Mouse (Mus musculus) hindbrain, embryonic 10.5 days (tissue): ENCODE results near the gene Ccdc57. TPM values are rescaled to one million over a fixed set of nuclear protein-coding genes. Genes with fewer than 3 reads are reported as not detected.
A peak's percentile ranks its signal among the peaks of the same experiment; 100 is the strongest.
"Not testable (repeated sequence)": the region's sequence is repeated elsewhere in the genome, so short reads cannot be mapped to it uniquely, and the experiment has no call there.

Experiments
- DNase-seq: peaks from one replicate; pipeline ENCODE4 v3.0.0-alpha.2; 2017; ENCODE audit warnings: low spot score
- H3K27ac ChIP-seq: fragments of 300-500 bp; sonication (generic); 2 replicates; pipeline ENCODE4 v1.5.1; 2016; ENCODE audit warnings: mild to moderate bottlenecking, moderate library complexity
- H3K27me3 ChIP-seq: fragments of 300-500 bp; sonication (generic); 2 replicates; pipeline ENCODE4 v1.6.1; 2016; ENCODE audit warnings: mild to moderate bottlenecking; ENCODE audit not compliant: poor library complexity, insufficient read depth, severe bottlenecking
- H3K36me3 ChIP-seq: fragments of 300-500 bp; sonication (generic); 2 replicates; pipeline ENCODE4 v1.6.1; 2016; ENCODE audit warnings: mild to moderate bottlenecking, moderate library complexity
- H3K4me1 ChIP-seq: fragments of 300-500 bp; sonication (generic); replicated peaks from 2 replicates; pipeline ENCODE4 v1.6.1; 2016; ENCODE audit warnings: mild to moderate bottlenecking
- H3K4me3 ChIP-seq: fragments of 300-500 bp; sonication (generic); 2 replicates; pipeline ENCODE4 v1.5.1; 2016; ENCODE audit warnings: mild to moderate bottlenecking, moderate library complexity
- H3K9me3 ChIP-seq: fragments of 300-500 bp; sonication (generic); 2 replicates; pipeline ENCODE4 v1.6.1; 2016; ENCODE audit warnings: mild to moderate bottlenecking, moderate library complexity
- WGBS: fragments of 180-500 bp; shearing (Covaris S2); methylation state at CpG from one replicate; pipeline ENCODE4 v1.1.7; 2016; 5-methylcytosine and 5-hydroxymethylcytosine counted together
- polyA plus RNA-seq: library from polyadenylated mRNA; unstranded; fragments of >200 nt; fragmentation: Nextera tagmentation; extraction: Ambion mirVana; gene quantifications from 2 replicates; pipeline ENCODE4 v1.2.1, GENCODE M21; 2016

Ccdc57 gene
- polyA plus RNA-seq, 1 experiment from 2014 or later, result 6.4 TPM

- H3K4me1 ChIP-seq, result peaks cover 30% of the 10 kb centered on the region
- no peak for DNase-seq
Observed at GRCm38 (mm10) chr11:120792652-120793051, 140.0 kb downstream of the Ccdc57 start.

GRCm38 (mm10) chr11:120789810-120790209, 142.9 kb downstream of the Ccdc57 start:
- peaks cover 92% of the 10 kb centered on the region for H3K36me3 ChIP-seq

More at GRCm38 (mm10) chr11:120792652-120793051, 140.0 kb downstream of the Ccdc57 start:
- Histone ChIP-seq H3K9me3 (no peaks in the 10 kb centered on the region), H3K27me3 (no peaks in the 10 kb centered on the region), H3K4me3 (no peak overlapping the region), H3K36me3 (peaks cover 74% of the 10 kb centered on the region), H3K27ac (no peak overlapping the region)
- WGBS, result 96% methylated on average over 9 of the region's 9 CpGs

GRCm38 (mm10) chr11:120789355-120789754, 143.3 kb downstream of the Ccdc57 start:
- Histone ChIP-seq H3K4me1 (peaks cover 22% of the 10 kb centered on the region), H3K4me3 (no peak overlapping the region), H3K9me3 (no peaks in the 10 kb centered on the region), H3K36me3 (peaks cover 87% of the 10 kb centered on the region), H3K27me3 (no peaks in the 10 kb centered on the region), H3K27ac (no peak overlapping the region)
- no peak for DNase-seq
- 85% methylated on average over 4 of the region's 4 CpGs for WGBS

More at GRCm38 (mm10) chr11:120789810-120790209, 142.9 kb downstream of the Ccdc57 start:
- no peak for DNase-seq
- Histone ChIP-seq H3K9me3 (no peaks in the 10 kb centered on the region), H3K27me3 (no peaks in the 10 kb centered on the region), H3K4me3 (no peak overlapping the region), H3K4me1 (peaks cover 23% of the 10 kb centered on the region), H3K27ac (no peak overlapping the region)
- WGBS, result 90% methylated on average over 3 of the region's 3 CpGs

GRCm38 (mm10) chr11:120788460-120788859, 144.2 kb downstream of the Ccdc57 start:
- H3K4me1 ChIP-seq, result peaks cover 23% of the 10 kb centered on the region
- not testable (repeated sequence) for H3K4me3 ChIP-seq, H3K27ac ChIP-seq, DNase-seq, H3K9me3 ChIP-seq, H3K27me3 ChIP-seq
- WGBS, result 91% methylated on average over 10 of the region's 10 CpGs
- peaks cover 79% of the 10 kb centered on the region for H3K36me3 ChIP-seq

GRCm38 (mm10) chr11:120785145-120785544, 147.5 kb downstream of the Ccdc57 start:
- H3K9me3 ChIP-seq, result no peaks in the 10 kb centered on the region
- H3K4me3 ChIP-seq, result peak overlapping the region; percentile 99
- WGBS, result 42% methylated on average over 9 of the region's 9 CpGs
- no peak for DNase-seq
- H3K27me3 ChIP-seq, result peaks cover 12% of the 10 kb centered on the region
- H3K36me3 ChIP-seq, result peaks cover 66% of the 10 kb centered on the region
- peaks cover 32% of the 10 kb centered on the region for H3K4me1 ChIP-seq
- peak overlapping the region; percentile 89 for H3K27ac ChIP-seq

GRCm38 (mm10) chr11:120784064-120784791, 148.4 kb downstream of the Ccdc57 start, which contains the start of the genes Rfng and Gps1:
Rfng (minus strand) TSS chr11:120784207.
Gps1 (plus strand) TSS chr11:120784272.
- peaks cover 32% of the 10 kb centered on the region for H3K4me1 ChIP-seq
- DNase-seq, result peak; percentile 84
- WGBS, result under 1% methylated on average over 106 of the region's 107 CpGs
- H3K36me3 ChIP-seq, result peaks cover 58% of the 10 kb centered on the region
- H3K27me3 ChIP-seq, result peaks cover 12% of the 10 kb centered on the region
- no peaks in the 10 kb centered on the region for H3K9me3 ChIP-seq
- H3K27ac ChIP-seq, result peak within 1 kb of the TSS; percentile 89
- H3K4me3 ChIP-seq, result peak within 1 kb of the TSS; percentile 99

- DNase-seq, result no peak
- Histone ChIP-seq H3K4me3 (peak overlapping the region; percentile 99), H3K27ac (peak overlapping the region; percentile 89), H3K27me3 (peaks cover 12% of the 10 kb centered on the region), H3K36me3 (peaks cover 55% of the 10 kb centered on the region), H3K4me1 (peaks cover 32% of the 10 kb centered on the region), H3K9me3 (no peaks in the 10 kb centered on the region)
- WGBS, result 3% methylated on average over 42 of the region's 42 CpGs
Observed at GRCm38 (mm10) chr11:120783426-120784063, 149.1 kb downstream of the Ccdc57 start.

GRCm38 (mm10) chr11:120781361-120781760, 151.3 kb downstream of the Ccdc57 start:
- Histone ChIP-seq H3K4me1 (peaks cover 44% of the 10 kb centered on the region), H3K27me3 (peaks cover 12% of the 10 kb centered on the region), H3K36me3 (peaks cover 33% of the 10 kb centered on the region)
- H3K4me3 ChIP-seq, DNase-seq, H3K9me3 ChIP-seq, H3K27ac ChIP-seq: not testable (repeated sequence)
- WGBS, result 94% methylated on average over 6 of the region's 6 CpGs

GRCm38 (mm10) chr11:120779876-120780275, 152.8 kb downstream of the Ccdc57 start:
- Histone ChIP-seq H3K4me1 (peaks cover 41% of the 10 kb centered on the region), H3K36me3 (peaks cover 24% of the 10 kb centered on the region), H3K27me3 (peaks cover 12% of the 10 kb centered on the region), H3K4me3 (no peak overlapping the region), H3K9me3 (no peaks in the 10 kb centered on the region), H3K27ac (no peak overlapping the region)
- DNase-seq, result no peak
- 79% methylated on average over 1 of the region's 1 CpGs for WGBS

- 33% methylated on average over 6 of the region's 6 CpGs for WGBS
- H3K9me3 ChIP-seq, result no peaks in the 10 kb centered on the region
- H3K27ac ChIP-seq, result no peak overlapping the region; the same call in 1 of the 2 replicates
- H3K4me1 ChIP-seq, result peaks cover 21% of the 10 kb centered on the region
- peaks cover 20% of the 10 kb centered on the region for H3K36me3 ChIP-seq
- peaks cover 2% of the 10 kb centered on the region; the same call in 1 of the 2 replicates for H3K27me3 ChIP-seq
- no peak for DNase-seq
- H3K4me3 ChIP-seq, result no peak overlapping the region
Observed at GRCm38 (mm10) chr11:120777123-120777522, 155.5 kb downstream of the Ccdc57 start.

Other genes with a start within 250 kb of the Ccdc57 start
- gene Cenpx, start 219.1 kb downstream of the Ccdc57 start, polyA plus RNA-seq, result 129 and 137 TPM in 2 replicates
- gene Lrrc45, start 218.9 kb downstream of the Ccdc57 start, polyA plus RNA-seq, result 55.8 and 57.7 TPM in 2 replicates
- gene Rac3, start 211.4 kb downstream of the Ccdc57 start, polyA plus RNA-seq, result 31.0 and 58.2 TPM in 2 replicates
- 17.9 and 19.8 TPM in 2 replicates for gene Dcxr, start 205.6 kb downstream of the Ccdc57 start, polyA plus RNA-seq
- 1.6 and 2.1 TPM in 2 replicates for gene Cbr2, start 200.8 kb downstream of the Ccdc57 start, polyA plus RNA-seq
- gene Hmga1b, start 170.1 kb downstream of the Ccdc57 start, polyA plus RNA-seq, result 8.9 and 12.2 TPM in 2 replicates
- 46.4 and 63.7 TPM in 2 replicates for gene Rfng, start 148.7 kb downstream of the Ccdc57 start, polyA plus RNA-seq
- gene Gps1, start 148.6 kb downstream of the Ccdc57 start, polyA plus RNA-seq, result 276 and 285 TPM in 2 replicates
- 95.4 and 97.1 TPM in 2 replicates for gene Dus1l, start 136.5 kb downstream of the Ccdc57 start, polyA plus RNA-seq
- gene Fasn, start 108.3 kb downstream of the Ccdc57 start, polyA plus RNA-seq, result 131 TPM in 2 replicates
- gene Slc16a3, start 15.6 kb upstream of the Ccdc57 start, polyA plus RNA-seq, result 111 and 204 TPM in 2 replicates
- gene Csnk1d, start 58.5 kb upstream of the Ccdc57 start, polyA plus RNA-seq, result 124 and 134 TPM in 2 replicates
- not detected in 2 replicates for gene Cd7, start 106.5 kb upstream of the Ccdc57 start, polyA plus RNA-seq
- gene Sectm1b, start 130.7 kb upstream of the Ccdc57 start, polyA plus RNA-seq, result not detected in 2 replicates
- not detected in 2 replicates for gene Sectm1a, start 148.3 kb upstream of the Ccdc57 start, polyA plus RNA-seq
- not detected in 2 replicates for gene Tex19.2, start 185.8 kb upstream of the Ccdc57 start, polyA plus RNA-seq
- gene Tex19.1, start 213.3 kb upstream of the Ccdc57 start, polyA plus RNA-seq, result not detected in 2 replicates
- gene Uts2r, start 227.4 kb upstream of the Ccdc57 start, polyA plus RNA-seq, result 0.12 TPM in 2 replicates